Mouse (Mus musculus) liver, adult (tissue): ENCODE measurements around the gene Itgb2l.

ENCODE experiments used
- GATA4 ChIP-seq: IDR thresholded peaks from 2 replicates; pipeline ENCODE4 v1.6.1; 2014; ENCODE audit warnings: mild to moderate bottlenecking, low read length; ENCODE audit not compliant: insufficient replicate concordance

The Itgb2l gene

GRCm38 (mm10) chr16:96384741-96385140 is 58.7 kb downstream of the Itgb2l start:
- no peak for TF ChIP-seq GATA4

- no peak for TF ChIP-seq GATA4
These were observed 60.8 kb downstream of the Itgb2l start for GRCm38 (mm10) chr16:96382496-96383181.

- TF ChIP-seq GATA4 = no peak
These were observed 62.0 kb downstream of the Itgb2l start for GRCm38 (mm10) chr16:96381435-96381834.

- TF ChIP-seq GATA4 = no peak
These were observed 65.3 kb downstream of the Itgb2l start for GRCm38 (mm10) chr16:96378111-96378510.

- no peak for TF ChIP-seq GATA4
These were observed 67.1 kb downstream of the Itgb2l start for GRCm38 (mm10) chr16:96376342-96376741.

GRCm38 (mm10) chr16:96375538-96375937 is 67.9 kb downstream of the Itgb2l start:
- no peak for TF ChIP-seq GATA4

GRCm38 (mm10) chr16:96372752-96373118 is 70.7 kb downstream of the Itgb2l start:
- TF ChIP-seq GATA4 = no peak
